Mouse (Mus musculus) macrophage (primary cell): ENCODE measurements at regions not wholly inside any gene's neighbourhood (a gene's known extent, or its start where the extent isn't known, plus 50 kb on each side); places are given as distances from the start of the nearest gene placed in this dataset.

Source experiments
- H3K27ac ChIP-seq: fragments of 350-480 bp; formaldehyde crosslinking; 2 replicates; pipeline ENCODE4 v1.9.0; 2021
- H3K36me3 ChIP-seq: fragments of 350-480 bp; formaldehyde crosslinking; 2 replicates; pipeline ENCODE4 v1.9.0; 2021; ENCODE audit errors: inconsistent target
- H3K4me3 ChIP-seq: fragments of 350-480 bp; formaldehyde crosslinking; 2 replicates; pipeline ENCODE4 v1.9.0; 2021; ENCODE audit errors: inconsistent target
- H3K79me2 ChIP-seq: fragments of 350-480 bp; formaldehyde crosslinking; 2 replicates; pipeline ENCODE4 v1.9.0; 2021; ENCODE audit errors: inconsistent target
- WGBS: methylation state at CpG from one replicate; pipeline ENCODE4 v1.1.7; 2026; ENCODE audit warnings: inconsistent platforms; ENCODE audit not compliant: missing documents; 5-methylcytosine and 5-hydroxymethylcytosine counted together

DNA sequence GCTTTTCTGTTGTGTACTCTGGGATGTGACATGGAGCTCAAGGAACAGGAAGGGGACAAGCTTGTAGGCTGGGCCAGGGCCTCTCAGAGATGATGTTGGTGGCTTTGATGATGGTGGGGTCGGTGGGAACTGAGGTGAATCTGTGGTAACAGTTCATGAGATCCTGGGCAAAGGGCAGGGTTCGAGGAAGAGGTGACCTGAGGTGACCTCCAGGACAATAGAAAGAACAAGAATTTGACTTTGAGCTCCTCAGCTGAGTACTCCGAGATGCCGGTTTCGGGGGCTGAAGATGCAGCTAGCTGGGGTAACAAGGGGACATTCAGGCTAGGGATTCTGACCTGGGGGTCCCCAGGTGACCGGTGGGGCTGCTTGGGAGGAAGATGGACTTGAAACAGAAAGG is 57.5 kb upstream of the Eef2kmt start:
- Histone ChIP-seq H3K4me3 (no peak overlapping the region), H3K79me2 (no peaks in the 10 kb centered on the region), H3K36me3 (no peaks in the 10 kb centered on the region), H3K27ac (no peak overlapping the region)
- WGBS, result 88% methylated on average over 6 of the region's 6 CpGs

DNA sequence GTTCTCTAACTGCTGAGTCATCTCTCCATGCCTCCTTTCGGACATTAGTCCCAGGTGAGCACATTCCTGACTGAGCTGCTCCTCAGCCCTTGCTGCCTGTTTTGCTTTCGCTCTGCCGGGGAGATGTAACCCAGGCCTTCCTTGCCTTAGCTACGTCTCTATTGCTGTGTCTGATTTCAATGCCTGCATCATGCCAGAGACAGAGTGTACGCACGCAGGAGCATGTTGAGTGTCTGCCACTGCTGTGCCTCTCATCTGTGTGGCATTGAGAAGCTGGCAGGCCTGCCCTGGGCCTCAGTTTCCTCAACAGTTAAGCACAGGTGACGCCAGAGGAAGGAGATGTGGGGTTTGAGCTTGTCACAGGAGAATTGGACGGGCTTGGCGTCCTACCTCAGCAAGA is 55.7 kb upstream of the Eef2kmt start:
- Histone ChIP-seq H3K36me3 (no peaks in the 10 kb centered on the region), H3K27ac (no peak overlapping the region), H3K4me3 (no peak overlapping the region), H3K79me2 (no peaks in the 10 kb centered on the region)
- WGBS, result 96% methylated on average over 8 of the region's 9 CpGs

DNA sequence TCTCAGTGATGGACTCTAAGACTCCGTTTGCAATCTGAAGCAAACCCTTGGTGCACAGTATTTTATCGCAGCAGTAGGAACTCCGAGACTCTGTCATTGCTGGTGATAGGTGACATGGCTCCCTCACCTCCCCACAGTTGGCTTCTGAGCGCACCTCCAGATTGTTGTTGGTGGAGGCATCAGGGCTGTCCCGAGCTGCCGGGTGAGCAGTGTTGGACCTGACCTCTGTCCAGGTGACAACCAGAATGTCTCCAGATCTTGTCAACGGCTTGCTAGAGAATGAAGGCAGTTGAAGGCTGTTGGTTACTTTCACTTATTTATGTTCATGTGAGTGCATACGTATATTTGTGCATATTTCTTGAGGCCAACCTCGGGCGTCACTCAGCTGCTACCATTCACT is 55.0 kb upstream of the Eef2kmt start:
- Histone ChIP-seq H3K4me3 (no peak overlapping the region), H3K79me2 (no peaks in the 10 kb centered on the region), H3K27ac (no peak overlapping the region), H3K36me3 (no peaks in the 10 kb centered on the region)
- WGBS, result 91% methylated on average over 10 of the region's 10 CpGs

DNA sequence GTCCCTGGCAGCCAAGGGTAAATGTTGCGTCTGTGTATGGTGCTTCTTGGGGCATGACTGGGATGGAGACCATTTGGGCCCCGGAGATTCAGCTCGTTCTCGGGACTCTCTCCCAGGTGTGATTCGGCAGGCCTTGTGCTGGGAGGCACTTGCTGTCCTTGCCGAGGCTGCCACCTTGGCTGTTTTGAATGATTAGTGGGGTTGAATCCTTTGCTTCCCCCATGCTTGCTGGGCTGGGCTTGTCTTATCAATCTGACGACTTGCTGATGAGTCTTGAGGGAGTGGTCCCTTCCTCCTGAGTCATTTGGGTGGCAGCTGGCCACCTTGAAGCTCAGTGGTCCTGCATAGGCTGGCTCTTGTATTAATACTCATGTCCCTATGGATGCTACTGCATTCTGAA is 52.0 kb upstream of the Eef2kmt start:
- Histone ChIP-seq H3K79me2 (no peaks in the 10 kb centered on the region), H3K36me3 (no peaks in the 10 kb centered on the region), H3K27ac (no peak overlapping the region), H3K4me3 (no peak overlapping the region)
- 82% methylated on average over 7 of the region's 7 CpGs for WGBS

DNA sequence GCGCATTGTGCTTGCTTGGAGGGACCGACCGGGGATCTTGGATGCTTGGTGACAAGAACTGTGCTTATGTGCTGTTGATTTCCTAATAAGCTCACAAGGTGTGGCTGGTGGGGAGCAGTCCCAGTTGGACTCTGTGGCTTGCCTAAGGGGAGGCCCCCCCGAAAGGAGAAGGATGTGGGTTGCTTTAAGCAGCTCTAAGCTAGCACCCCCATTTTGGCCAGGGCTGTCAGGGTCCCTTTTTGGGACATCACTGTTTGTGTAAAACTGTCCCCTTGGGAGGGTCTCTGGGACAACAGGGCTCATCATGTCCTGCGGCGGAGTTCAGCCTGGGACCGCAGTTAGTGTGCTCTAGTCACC is 51.4 kb upstream of the Eef2kmt start:
- no peak overlapping the region for H3K27ac ChIP-seq
- 68% methylated on average over 7 of the region's 7 CpGs for WGBS
- no peaks in the 10 kb centered on the region for H3K79me2 ChIP-seq
- no peaks in the 10 kb centered on the region for H3K36me3 ChIP-seq
- no peak overlapping the region for H3K4me3 ChIP-seq

DNA sequence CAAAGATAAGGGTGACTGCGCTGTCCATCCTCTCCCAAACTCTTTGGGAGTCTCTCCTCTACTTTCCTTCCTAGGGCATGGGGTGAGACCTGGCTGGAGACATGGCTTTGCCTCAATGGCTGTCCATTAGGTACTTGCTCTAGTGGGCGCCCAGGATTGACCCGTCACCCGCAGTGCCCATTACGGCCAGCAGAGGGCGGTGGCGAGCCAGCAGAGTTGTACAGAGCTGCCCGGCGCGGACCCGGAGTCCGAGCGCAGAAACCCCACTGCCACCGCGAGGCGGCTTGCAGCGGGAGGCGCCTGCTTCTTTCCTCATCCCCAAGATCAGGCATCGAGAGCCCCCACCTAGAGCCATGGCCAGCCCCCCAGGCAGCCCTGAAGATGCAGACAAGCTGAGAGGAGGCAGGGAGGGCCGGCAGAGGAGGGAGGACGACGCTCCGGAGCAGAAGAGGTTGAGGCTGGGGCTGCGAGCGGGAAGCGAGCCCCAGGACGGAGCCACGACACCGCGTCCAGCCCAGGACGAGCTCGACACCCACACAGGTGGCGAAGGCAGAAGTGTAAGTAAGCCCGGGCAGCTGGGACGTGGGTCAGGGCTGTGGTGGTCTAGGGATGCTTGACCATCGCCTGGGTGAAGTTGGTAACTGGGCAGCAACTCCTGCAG is 50.9 kb upstream of the Eef2kmt start:
- WGBS, result 7% methylated on average over 36 of the region's 36 CpGs
- Histone ChIP-seq H3K27ac (no peak overlapping the region), H3K36me3 (no peaks in the 10 kb centered on the region), H3K79me2 (no peaks in the 10 kb centered on the region), H3K4me3 (no peak overlapping the region)
